Mouse (Mus musculus) midbrain, embryonic 16.5 days (tissue): ENCODE measurements around the gene Cdv3. TPM values are rescaled to one million over a fixed set of nuclear protein-coding genes. Genes with fewer than 3 reads are reported as not detected.
A peak's percentile ranks its signal among the peaks of the same experiment; 100 is the strongest.

ENCODE experiments used
- ATAC-seq: fragments of 200-750 bp; cut with Nextera tagmentation; 2 replicates; pipeline ENCODE4 v1.8.0; 2017; ENCODE audit warnings: moderate TSS enrichment
- H3K27ac ChIP-seq: fragments of 300-500 bp; sonication (generic); 2 replicates; pipeline ENCODE4 v1.5.1; 2014; ENCODE audit warnings: mild to moderate bottlenecking, low read length, mixed read lengths
- H3K27me3 ChIP-seq: fragments of 300-500 bp; sonication (generic); 2 replicates; pipeline ENCODE4 v1.6.1; 2014; ENCODE audit warnings: low read depth, low read length, mixed read lengths; ENCODE audit not compliant: control insufficient read depth, insufficient read depth
- H3K36me3 ChIP-seq: fragments of 300-500 bp; sonication (generic); 2 replicates; pipeline ENCODE4 v1.6.1; 2014; ENCODE audit warnings: mild to moderate bottlenecking, low read length, moderate library complexity, mixed read lengths; ENCODE audit not compliant: control insufficient read depth, insufficient read depth
- H3K4me1 ChIP-seq: fragments of 300-500 bp; sonication (generic); 2 replicates; pipeline ENCODE4 v1.6.1; 2014; ENCODE audit warnings: mild to moderate bottlenecking, low read length, mixed read lengths; ENCODE audit not compliant: control insufficient read depth, insufficient read depth
- H3K4me2 ChIP-seq: fragments of 300-500 bp; sonication (generic); 2 replicates; pipeline ENCODE4 v1.6.1; 2014; ENCODE audit warnings: mild to moderate bottlenecking, low read length, mixed read lengths
- H3K4me3 ChIP-seq: fragments of 300-500 bp; sonication (generic); 2 replicates; pipeline ENCODE4 v1.5.1; 2014; ENCODE audit warnings: low read depth, mild to moderate bottlenecking, low read length, moderate library complexity, mixed read lengths
- H3K9ac ChIP-seq: fragments of 300-500 bp; sonication (generic); 2 replicates; pipeline ENCODE4 v1.6.1; 2014; ENCODE audit warnings: low read depth, low read length, mixed read lengths
- H3K9me3 ChIP-seq: fragments of 300-500 bp; sonication (generic); replicated peaks from 2 replicates; pipeline ENCODE4 v1.6.1; 2014; ENCODE audit warnings: mild to moderate bottlenecking, low read length, mixed read lengths; ENCODE audit not compliant: control insufficient read depth, poor library complexity, severe bottlenecking
- WGBS: fragments of 180-500 bp; shearing (Covaris S2); extraction: QIAGEN DNeasy Blood & Tissue Kit; methylation state at CpG from one replicate; pipeline ENCODE4 v1.1.7; 2014; 5-methylcytosine and 5-hydroxymethylcytosine counted together
- polyA plus RNA-seq: library from polyadenylated mRNA; unstranded; fragments of >200 nt; fragmentation: Nextera tagmentation; extraction: Ambion mirVana; gene quantifications from 2 replicates; pipeline ENCODE4 v1.2.1, GENCODE M21; 2015

The Cdv3 gene
- polyA plus RNA-seq, 1 experiment from 2014 or later: 89.0 TPM

DNA sequence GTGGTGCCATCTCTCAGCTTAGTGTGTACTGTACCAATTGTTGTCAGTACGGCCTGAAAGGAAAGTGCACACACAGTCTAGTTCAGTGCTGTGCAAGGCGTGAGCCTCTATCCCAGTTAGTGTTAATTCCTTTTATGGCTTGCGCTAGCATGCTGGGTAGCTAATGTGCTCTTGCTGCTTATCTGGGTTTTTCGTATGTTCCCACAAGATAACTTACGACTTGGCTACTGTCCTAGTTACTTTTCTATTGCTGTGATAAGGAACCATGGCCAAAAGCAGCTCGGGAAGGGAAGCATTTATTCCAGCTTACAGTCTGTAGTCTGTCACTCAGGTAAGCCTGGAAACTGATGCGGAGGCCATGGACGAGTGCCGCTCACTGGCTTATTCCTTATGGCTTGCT is 39.2 kb downstream of the Cdv3 start:
- Histone ChIP-seq H3K9ac (no peak overlapping the region), H3K4me1 (no peaks in the 10 kb centered on the region), H3K4me2 (no peak overlapping the region), H3K27me3 (no peaks in the 10 kb centered on the region), H3K4me3 (no peak overlapping the region), H3K36me3 (peaks cover 6% of the 10 kb centered on the region), H3K9me3 (no peaks in the 10 kb centered on the region), H3K27ac (no peak overlapping the region)
- ATAC-seq: no peak
- WGBS: 93% methylated on average over 9 of the region's 9 CpGs

DNA sequence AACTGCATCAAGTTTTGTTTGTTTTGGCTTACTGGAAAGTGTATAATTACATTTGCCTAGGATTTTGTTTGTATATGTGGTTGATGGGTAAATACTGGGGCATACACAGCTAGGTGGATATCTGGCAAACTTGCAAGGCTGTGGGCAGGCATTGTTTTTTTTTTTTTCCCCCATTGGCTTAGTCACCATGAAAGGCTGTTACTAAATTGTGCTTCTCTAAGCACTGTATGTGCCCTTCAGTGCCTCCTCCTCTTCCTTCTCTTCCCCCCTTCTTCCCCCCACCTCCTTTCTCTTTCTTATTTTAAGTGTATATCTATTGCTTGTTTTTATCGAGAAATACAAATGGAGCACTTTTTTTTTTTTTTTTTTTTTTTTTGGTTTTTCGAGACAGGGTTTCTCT is 41.0 kb downstream of the Cdv3 start:
- H3K27ac ChIP-seq: no peak overlapping the region
- H3K4me2 ChIP-seq: no peak overlapping the region
- H3K4me3 ChIP-seq: no peak overlapping the region
- no peaks in the 10 kb centered on the region for H3K4me1 ChIP-seq
- no peaks in the 10 kb centered on the region for H3K27me3 ChIP-seq
- peaks cover 6% of the 10 kb centered on the region for H3K36me3 ChIP-seq
- WGBS: 100% methylated on average over 1 of the region's 2 CpGs
- H3K9ac ChIP-seq: no peak overlapping the region
- ATAC-seq: no peak
- no peaks in the 10 kb centered on the region for H3K9me3 ChIP-seq

DNA sequence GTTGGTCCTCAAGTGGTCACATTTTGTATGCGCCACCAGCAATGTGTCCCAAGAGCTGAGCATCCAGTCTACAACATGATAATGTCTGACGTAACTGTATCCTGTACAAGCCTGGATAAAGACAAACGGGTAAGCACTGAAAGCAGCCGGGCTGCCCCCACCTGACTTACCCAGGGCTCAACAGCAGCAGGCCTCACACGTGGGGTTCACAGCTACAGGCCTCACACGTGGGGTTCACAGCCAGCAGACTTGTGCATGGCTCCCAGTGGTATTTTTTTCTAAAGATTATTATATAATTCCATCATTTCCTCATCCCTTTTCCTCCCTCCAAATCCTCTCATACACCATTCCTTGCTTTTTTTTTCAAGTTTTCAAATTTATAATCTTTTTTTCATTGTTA is 55.8 kb downstream of the Cdv3 start:
- Histone ChIP-seq H3K4me3 (no peak overlapping the region), H3K4me1 (peaks cover 8% of the 10 kb centered on the region), H3K27me3 (no peaks in the 10 kb centered on the region), H3K27ac (no peak overlapping the region), H3K9ac (no peak overlapping the region), H3K4me2 (no peak overlapping the region), H3K36me3 (0 out of 2 replicates have a peak, but pooled peaks cover 6% of the 10 kb centered on the region), H3K9me3 (no peaks in the 10 kb centered on the region)
- no peak for ATAC-seq
- 89% methylated on average over 6 of the region's 6 CpGs for WGBS

GRCm38 (mm10) chr9:103305332-103306041 is 60.2 kb downstream of the Cdv3 start:
- Histone ChIP-seq H3K4me1 (peaks cover 13% of the 10 kb centered on the region), H3K9ac (peak overlapping the region; percentile 80), H3K36me3 (0 out of 2 replicates have a peak, but pooled peaks cover 2% of the 10 kb centered on the region), H3K9me3 (no peaks in the 10 kb centered on the region), H3K27me3 (no peaks in the 10 kb centered on the region), H3K4me2 (peak overlapping the region; percentile 90), H3K4me3 (peak overlapping the region; percentile 80), H3K27ac (0 out of 2 replicates have a peak overlapping the region, but pooled peaks have one; percentile 12)
- WGBS: under 1% methylated on average over 38 of the region's 40 CpGs
- peak; percentile 74 for ATAC-seq

DNA sequence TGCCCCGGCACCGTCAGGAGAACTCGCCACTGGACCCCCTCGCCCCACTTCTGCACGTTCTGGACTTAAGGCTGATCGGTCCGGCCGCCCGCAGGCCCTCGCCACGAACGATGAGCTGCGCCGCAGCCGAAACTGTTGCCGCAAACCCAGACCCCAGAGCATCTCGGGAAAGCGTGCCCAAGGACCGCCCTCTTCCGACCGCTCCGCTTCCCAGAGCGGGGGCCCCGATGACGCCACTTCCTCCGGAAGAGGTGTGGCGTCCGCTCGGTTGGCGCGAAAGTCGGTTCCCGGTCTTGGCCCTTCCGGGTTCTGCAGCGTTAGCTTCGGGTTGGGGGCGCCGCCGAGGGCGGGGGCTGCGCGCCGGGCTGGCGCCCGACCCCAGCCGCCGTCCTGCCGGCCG is 60.7 kb downstream of the Cdv3 start, which contains the start of the genes 1300017J02Rik and Topbp1:
Gene 1300017J02Rik (minus strand): TSS at position 156 of the 400 bp plus-strand sequence.
Gene Topbp1 (plus strand): TSS at position 289 of the 400 bp plus-strand sequence.
- Histone ChIP-seq H3K36me3 (0 out of 2 replicates have a peak, but pooled peaks cover 2% of the 10 kb centered on the region), H3K4me3 (peak within 1 kb of the TSS; percentile 80), H3K27ac (peak within 1 kb of the TSS; percentile 85), H3K27me3 (no peaks in the 10 kb centered on the region), H3K4me1 (peaks cover 13% of the 10 kb centered on the region), H3K4me2 (peak within 1 kb of the TSS; percentile 90), H3K9me3 (no peaks in the 10 kb centered on the region), H3K9ac (peak within 1 kb of the TSS; percentile 80)
- peak; percentile 99 for ATAC-seq
- WGBS: under 1% methylated on average over 41 of the region's 49 CpGs

Other genes starting within 250 kb of the Cdv3 start
- gene Srprb, start 163.7 kb downstream of the Cdv3 start, polyA plus RNA-seq: 56.0 and 60.7 TPM in 2 replicates
- gene Gm20425, start 135.5 kb downstream of the Cdv3 start, polyA plus RNA-seq: 2.2 and 2.3 TPM in 2 replicates
- gene Trf, start 135.4 kb downstream of the Cdv3 start, polyA plus RNA-seq: 23.5 and 26.7 TPM in 2 replicates
- 1.3 TPM in 1 of 2 replicates, not detected in the other for gene 1300017J02Rik, start 60.8 kb downstream of the Cdv3 start, polyA plus RNA-seq
- gene Topbp1, start 60.6 kb downstream of the Cdv3 start, polyA plus RNA-seq: 14.0 and 19.4 TPM in 2 replicates
- 2.2 and 2.8 TPM in 2 replicates for gene Bfsp2, start 114.6 kb upstream of the Cdv3 start, polyA plus RNA-seq